Comparison of ENCODE assay signal across 8 mouse cellular contexts in the genomic region with DNA sequence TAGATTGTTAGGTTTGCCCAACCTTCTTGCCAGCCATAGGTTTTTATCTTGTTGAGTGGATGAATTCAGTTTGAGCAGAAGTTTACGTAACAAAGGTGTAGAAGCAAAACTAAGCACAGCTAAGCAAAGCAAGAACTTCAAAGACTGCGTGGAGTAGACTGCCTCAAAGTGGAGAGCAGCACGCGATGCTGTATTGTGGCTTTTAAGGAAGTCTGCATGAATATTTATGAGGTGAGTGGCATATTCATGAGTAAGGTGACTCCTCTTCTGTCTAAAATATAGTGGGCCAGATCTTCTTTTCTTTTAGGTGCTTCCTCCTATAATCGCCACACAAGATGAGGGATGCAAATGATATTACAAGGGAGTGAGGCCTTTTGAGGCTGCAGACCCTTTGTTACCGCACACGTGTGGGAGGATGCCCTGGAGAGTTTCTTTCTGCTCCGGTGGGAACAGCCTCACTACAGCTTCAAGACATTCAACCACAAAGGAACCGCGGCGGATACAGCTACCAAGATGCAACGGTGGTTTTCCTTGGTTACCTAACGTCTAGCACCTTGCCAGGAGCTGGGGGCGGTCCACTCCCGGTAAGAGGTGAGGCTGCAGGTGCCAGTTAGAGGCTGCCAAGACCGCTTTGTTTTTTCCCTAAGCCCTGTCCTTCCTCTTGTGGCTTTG. TPM values are rescaled to one million over a fixed set of nuclear protein-coding genes. Genes with fewer than 3 reads are reported as not detected.
A peak's percentile ranks its signal among the peaks of the same experiment; 100 is the strongest.
DNase-seq lines count a peak whose midpoint lies in the region; ATAC-seq and TF ChIP-seq lines count a peak whose summit lies in the region.

No protein-coding gene starts in this region.

- no peak for ATAC-seq in heart, embryonic 11.5 days (replicated peaks; ENCODE audit: insufficient number of reproducible peaks, low FRiP score, low TSS enrichment)
- peak; percentile 44; the same call in 1 of the 2 replicates for ATAC-seq in forebrain, embryonic 14.5 days

- no peak overlapping the region for H3K9ac ChIP-seq in heart, embryonic 11.5 days (ENCODE audit: low read depth, low read length)
- no peak overlapping the region for H3K9ac ChIP-seq in ES-E14 (ENCODE audit: insufficient read depth, low read depth, low read length, poor library complexity, severe bottlenecking)
- H3K9ac ChIP-seq in forebrain, embryonic 14.5 days (ENCODE audit: low read length): peak overlapping the region; percentile 30

- 4% methylated on average over 16 of the region's 16 CpGs for WGBS in heart, embryonic 11.5 days (ENCODE audit: insufficient replicate concordance)
- 3% methylated on average over 16 of the region's 16 CpGs for WGBS in forebrain, embryonic 14.5 days

- no peaks in the 10 kb centered on the region for H3K36me3 ChIP-seq in heart, embryonic 11.5 days (ENCODE audit: control insufficient read depth, insufficient read depth, low read length)
- no peaks in the 10 kb centered on the region for H3K36me3 ChIP-seq in ES-E14 (ENCODE audit: control insufficient read depth, insufficient read depth, low read length, poor library complexity, severe bottlenecking)
- no peaks in the 10 kb centered on the region for H3K36me3 ChIP-seq in forebrain, embryonic 14.5 days (ENCODE audit: control insufficient read depth, insufficient read depth, low read length)

- H3K4me3 ChIP-seq in heart, embryonic 11.5 days (ENCODE audit: low read depth, low read length): peak overlapping the region; percentile 13
- peak overlapping the region; percentile 35 to 57 for H3K4me3 ChIP-seq in ES-E14 (ENCODE audit: insufficient read depth in 1 of 2, low read depth in 1 of 2, low read length in 2 of 2, poor library complexity in 1 of 2, severe bottlenecking in 1 of 2)
- peak overlapping the region; percentile 9 for H3K4me3 ChIP-seq in forebrain, embryonic 14.5 days (ENCODE audit: low read depth, low read length)

- H3K27ac ChIP-seq in heart, embryonic 11.5 days (ENCODE audit: low read depth, low read length): no peak overlapping the region
- no peak overlapping the region for H3K27ac ChIP-seq in ES-E14 (ENCODE audit: insufficient read depth, low read depth, low read length, poor library complexity, severe bottlenecking)
- no peak overlapping the region for H3K27ac ChIP-seq in forebrain, embryonic 14.5 days (ENCODE audit: low read depth, low read length)

- H3K27me3 ChIP-seq in heart, embryonic 11.5 days (ENCODE audit: control insufficient read depth, insufficient read depth, low read length): 0 out of 2 replicates have a peak, but pooled peaks cover 5% of the 10 kb centered on the region
- no peaks in the 10 kb centered on the region for H3K27me3 ChIP-seq in forebrain, embryonic 14.5 days (replicated peaks; ENCODE audit: control insufficient read depth, insufficient read depth, low read length)

- no peaks in the 10 kb centered on the region for H3K4me1 ChIP-seq in heart, embryonic 11.5 days (ENCODE audit: control insufficient read depth, insufficient read depth, low read length)
- H3K4me1 ChIP-seq in ES-E14 (ENCODE audit: control insufficient read depth in 2 of 2, insufficient read depth in 2 of 2, low read length in 2 of 2, poor library complexity in 1 of 2): 0 out of 4 replicates have a peak, but pooled peaks cover 0 to 2% of the 10 kb centered on the region in 2 experiments
- peaks cover 6% of the 10 kb centered on the region; the same call in 1 of the 2 replicates for H3K4me1 ChIP-seq in forebrain, embryonic 14.5 days (ENCODE audit: control insufficient read depth, insufficient read depth, low read length)

- DNase-seq in heart, postnatal 10 days: no peak
- no peak for DNase-seq in ES-E14 (ENCODE audit: low read depth, low spot score)
- peak; percentile 39 for DNase-seq in forebrain, embryonic 14.5 days (ENCODE audit: low spot score)
- DNase-seq in mesoderm, embryonic 11.5 days (ENCODE audit: low read depth, low spot score): peak; percentile 22
- DNase-seq in thymus, postnatal 10 days (ENCODE audit: low spot score in 2 of 2): peak; percentile 19 to 23
- no peak for DNase-seq in cerebellum, adult 11 months
- no peak for DNase-seq in c-Kit-positive CD71-positive TER-119-positive erythroid progenitor cells, embryonic 14.5 days (ENCODE audit: low spot score)

- H3K4me2 ChIP-seq in heart, embryonic 11.5 days: peak overlapping the region; percentile 56
- peak overlapping the region; percentile 36 for H3K4me2 ChIP-seq in forebrain, embryonic 14.5 days (ENCODE audit: low read length)

- in situ Hi-C loops in ES-E14 (cut with MboI; ENCODE audit: low sequenced_read_pairs in 2 of 2, unreplicated experiment in 2 of 2): no loop called here

- intact Hi-C loops in heart, postnatal 10 days (cut with DNase I): no loop called here

- no peaks in the 10 kb centered on the region for H3K9me3 ChIP-seq in heart, embryonic 11.5 days (replicated peaks; ENCODE audit: control insufficient read depth, low read length)
- H3K9me3 ChIP-seq in ES-E14 (ENCODE audit: control insufficient read depth, insufficient read depth, low read depth, low read length): no peaks in the 10 kb centered on the region
- no peaks in the 10 kb centered on the region for H3K9me3 ChIP-seq in forebrain, embryonic 14.5 days (replicated peaks; ENCODE audit: control insufficient read depth, low read length)

TF ChIP-seq in ES-E14, 5 proteins besides CTCF, POLR2A, EP300 and RAD21:
- no peak for TF ChIP-seq MAFK (IDR thresholded peaks at IDR 0.05; ENCODE audit: insufficient read depth, low read depth, low read length)
- TF ChIP-seq ZC3H11A (IDR thresholded peaks at IDR 0.05; ENCODE audit: borderline replicate concordance, low read depth, low read length): no peak
- no peak for TF ChIP-seq CHD2 (IDR thresholded peaks at IDR 0.05; ENCODE audit: low read depth, low read length)
- no peak for TF ChIP-seq HCFC1 (IDR thresholded peaks at IDR 0.05; ENCODE audit: borderline replicate concordance, insufficient read depth, low read length)
- TF ChIP-seq ZNF384 (IDR thresholded peaks at IDR 0.05; ENCODE audit: low read depth, low read length): no peak

RNA-seq across cellular contexts. Expression of gene Rlf, which starts 16.2 kb away (rescaled TPM):
- polyA plus RNA-seq in heart, embryonic 11.5 days (2014; fragmentation: Nextera tagmentation; extraction: Ambion mirVana): 15.3 and 19.1 TPM in 2 replicates
- total RNA-seq in heart, postnatal 10 days (2021): 10 to 100 TPM; 19.4 to 20.1 TPM
- 37.4 and 45.8 TPM in 2 replicates for total RNA-seq in ES-E14 (2012; rRNA removed)
- 17.9 and 22.4 TPM in 2 replicates for polyA plus RNA-seq in forebrain, embryonic 14.5 days (2014; fragmentation: Nextera tagmentation; extraction: Ambion mirVana)

Comparison
In these comparisons a context has a peak if more than half of its experiments do, and no peak if none do; other contexts are left out.
1. DNase-seq: peak in forebrain, embryonic 14.5 days (single experiment), mesoderm, embryonic 11.5 days (single experiment) and thymus, postnatal 10 days (2 of 2); none in heart, postnatal 10 days (0 of 2), ES-E14 (single experiment), cerebellum, adult 11 months (single experiment) and c-Kit-positive CD71-positive TER-119-positive erythroid progenitor cells, embryonic 14.5 days (single experiment).
2. Peak in every context shown above with its lines, with median percentiles within 50 percentile points of each other: H3K4me3 ChIP-seq.